Mouse (Mus musculus) forebrain, embryonic 10.5 days (tissue): ENCODE data around the gene Cdc34. TPM values are rescaled to one million over a fixed set of nuclear protein-coding genes. Genes with fewer than 3 reads are reported as not detected.

Source experiments
- DNase-seq: peaks from one replicate; pipeline ENCODE4 v3.0.0-alpha.2; 2017; ENCODE audit warnings: low spot score; ENCODE audit errors: extremely low spot score
- H3K27ac ChIP-seq: fragments of 300-500 bp; sonication (generic); 2 replicates; pipeline ENCODE4 v1.5.1; 2016; ENCODE audit warnings: mild to moderate bottlenecking
- H3K27me3 ChIP-seq: fragments of 300-500 bp; sonication (generic); 2 replicates; pipeline ENCODE4 v1.6.1; 2016; ENCODE audit warnings: mild to moderate bottlenecking; ENCODE audit not compliant: poor library complexity, severe bottlenecking
- H3K36me3 ChIP-seq: fragments of 300-500 bp; sonication (generic); replicated peaks from 2 replicates; pipeline ENCODE4 v1.6.1; 2016; ENCODE audit warnings: mild to moderate bottlenecking, moderate library complexity
- H3K4me1 ChIP-seq: fragments of 300-500 bp; sonication (generic); 2 replicates; pipeline ENCODE4 v1.6.1; 2016
- H3K4me3 ChIP-seq: fragments of 300-500 bp; sonication (generic); 2 replicates; pipeline ENCODE4 v1.5.1; 2016; ENCODE audit warnings: mild to moderate bottlenecking, moderate library complexity
- H3K9me3 ChIP-seq: fragments of 300-500 bp; sonication (generic); 2 replicates; pipeline ENCODE4 v1.6.1; 2016; ENCODE audit warnings: mild to moderate bottlenecking, moderate library complexity
- WGBS: fragments of 180-500 bp; shearing (Covaris S2); methylation state at CpG from one replicate; pipeline ENCODE4 v1.1.7; 2016; 5-methylcytosine and 5-hydroxymethylcytosine counted together
- polyA plus RNA-seq: library from polyadenylated mRNA; unstranded; fragments of >200 nt; fragmentation: Nextera tagmentation; extraction: Ambion mirVana; gene quantifications from 2 replicates; pipeline ENCODE4 v1.2.1, GENCODE M21; 2016

Gene Cdc34
- polyA plus RNA-seq, 1 experiment from 2014 or later: 264 TPM

DNA sequence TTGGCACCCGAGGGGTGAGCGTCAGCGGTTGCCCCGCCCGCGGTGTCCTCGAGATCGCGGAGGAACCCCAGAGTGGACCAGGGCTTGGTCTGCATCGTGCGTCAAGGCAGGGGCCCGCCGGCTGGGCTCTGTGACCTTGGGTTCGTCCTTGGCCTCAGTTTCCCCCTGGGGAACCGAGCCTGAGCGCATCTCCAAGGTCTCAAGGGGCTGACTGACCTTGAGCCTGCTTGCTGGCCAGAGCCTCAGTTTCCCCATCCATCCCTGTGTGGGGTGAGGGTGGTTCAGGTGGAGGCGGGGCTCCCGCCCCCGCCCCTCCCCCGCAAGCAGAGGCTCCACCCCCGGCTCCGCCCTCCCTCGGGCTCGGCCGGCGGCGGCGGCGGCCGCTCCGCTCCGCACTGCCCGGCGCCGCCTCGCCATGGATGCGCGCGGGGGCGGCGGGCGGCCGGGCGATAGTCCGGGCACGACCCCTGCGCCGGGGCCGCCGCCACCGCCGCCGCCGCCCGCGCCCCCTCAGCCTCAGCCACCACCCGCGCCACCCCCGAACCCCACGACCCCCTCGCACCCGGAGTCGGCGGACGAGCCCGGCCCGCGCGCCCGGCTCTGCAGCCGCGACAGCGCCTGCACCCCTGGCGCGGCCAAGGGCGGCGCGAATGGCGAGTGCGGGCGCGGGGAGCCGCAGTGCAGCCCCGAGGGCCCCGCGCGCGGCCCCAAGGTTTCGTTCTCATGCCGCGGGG lies 34.4 kb downstream of the Cdc34 start, which contains the start of gene Hcn2:
TSS of gene Hcn2 (plus strand) at position 381 of the 734 bp plus-strand sequence.
- Histone ChIP-seq H3K9me3 (no peaks in the 10 kb centered on the region), H3K36me3 (peaks cover 12% of the 10 kb centered on the region), H3K4me1 (peaks cover 18% of the 10 kb centered on the region), H3K4me3 (peak within 1 kb of the TSS; percentile 71), H3K27me3 (peaks cover 70% of the 10 kb centered on the region), H3K27ac (peak within 1 kb of the TSS; percentile 9; the same call in 1 of the 2 replicates)
- no peak for DNase-seq
- WGBS: 1% methylated on average over 86 of the region's 91 CpGs

- H3K36me3 ChIP-seq: peaks cover 6% of the 10 kb centered on the region
- H3K4me1 ChIP-seq: peaks cover 19% of the 10 kb centered on the region
- no peak for DNase-seq
- H3K4me3 ChIP-seq: peak overlapping the region; percentile 71
- H3K27ac ChIP-seq: peak overlapping the region; percentile 9; the same call in 1 of the 2 replicates
- WGBS: under 1% methylated on average over 44 of the region's 44 CpGs
- no peaks in the 10 kb centered on the region for H3K9me3 ChIP-seq
- H3K27me3 ChIP-seq: peaks cover 70% of the 10 kb centered on the region
Measured at GRCm38 (mm10) chr10:79716988-79717355, 35.0 kb downstream of the Cdc34 start.

DNA sequence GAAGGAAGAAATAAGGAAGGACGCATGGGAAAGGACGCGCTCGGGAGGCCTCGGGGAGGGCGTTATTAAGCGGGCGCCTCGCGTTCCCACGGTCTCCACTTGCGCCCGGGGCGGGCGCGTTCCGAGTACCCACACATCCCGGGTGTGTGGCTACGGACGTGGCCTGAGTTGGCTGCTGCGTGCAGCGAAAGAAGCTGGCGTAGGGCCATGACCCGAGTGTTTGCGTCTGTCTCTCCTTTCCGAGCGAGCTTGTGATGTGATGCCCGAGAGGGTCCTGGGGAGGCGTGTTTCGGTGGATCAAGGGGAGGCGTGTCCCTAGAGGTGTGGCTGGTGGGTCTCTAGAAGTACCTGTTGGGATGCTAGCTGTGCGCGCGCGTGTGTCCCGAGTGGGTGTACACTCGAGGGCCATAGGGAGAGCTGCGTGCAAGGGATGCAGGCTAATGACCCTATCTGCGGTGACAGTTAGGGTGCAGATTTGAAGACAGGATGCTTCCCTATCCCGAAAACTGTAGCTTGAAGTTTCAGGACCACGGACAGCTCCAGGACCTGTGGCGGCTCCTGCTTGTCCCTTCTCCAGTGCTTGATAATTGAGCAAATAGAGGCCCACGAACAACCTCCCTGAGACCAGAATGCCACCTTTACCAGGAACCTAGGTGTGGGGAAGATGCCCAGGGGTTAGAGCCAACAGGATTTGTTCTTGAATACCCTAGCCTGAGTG lies 35.8 kb downstream of the Cdc34 start:
- Histone ChIP-seq H3K4me1 (peaks cover 27% of the 10 kb centered on the region), H3K27me3 (peaks cover 70% of the 10 kb centered on the region), H3K27ac (no peak overlapping the region), H3K4me3 (peak overlapping the region; percentile 71), H3K9me3 (no peaks in the 10 kb centered on the region), H3K36me3 (no peaks in the 10 kb centered on the region)
- 4% methylated on average over 43 of the region's 43 CpGs for WGBS
- DNase-seq: peak; percentile 80

DNA sequence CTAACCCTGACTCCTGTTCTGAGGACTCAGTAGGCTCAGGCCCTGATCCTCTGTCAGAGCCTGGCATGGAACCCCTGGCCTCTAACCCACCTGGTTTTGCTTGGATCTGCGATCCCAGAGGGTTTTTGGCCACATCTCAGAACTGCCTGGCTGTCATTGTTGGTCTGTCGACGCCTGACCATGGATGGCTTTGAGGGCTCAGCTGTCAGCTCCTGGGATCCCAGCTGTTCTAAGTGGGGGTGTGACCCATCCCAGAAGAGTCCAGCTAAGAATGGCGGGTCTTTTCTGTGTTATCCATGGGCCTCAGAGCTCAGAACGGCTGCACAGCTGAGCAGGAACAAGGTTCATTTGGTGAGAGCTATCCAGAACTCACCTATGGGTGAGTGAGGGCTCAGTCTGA lies 39.1 kb downstream of the Cdc34 start:
- no peak overlapping the region for H3K27ac ChIP-seq

DNA sequence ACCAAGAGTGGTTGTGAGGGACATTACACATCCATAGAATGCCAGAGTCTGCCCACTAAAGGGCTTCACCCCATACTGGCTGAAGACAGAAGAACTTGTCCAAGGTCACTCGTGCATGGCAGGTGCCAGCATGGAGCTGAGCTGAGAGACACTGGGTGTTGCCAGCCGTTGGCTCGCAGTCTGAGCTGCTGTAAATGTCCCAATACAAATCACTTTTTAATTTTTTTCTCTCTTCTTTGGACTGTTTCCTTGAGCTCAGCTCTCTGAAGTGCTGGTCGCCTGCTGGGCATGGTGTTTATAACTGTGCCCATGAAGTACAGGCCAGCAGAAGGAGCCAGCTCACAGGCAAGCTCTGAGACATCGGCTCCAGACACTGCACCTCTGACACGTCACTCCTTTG lies 41.1 kb downstream of the Cdc34 start:
- Histone ChIP-seq H3K9me3 (no peaks in the 10 kb centered on the region; the same call in 1 of the 2 replicates), H3K27ac (no peak overlapping the region), H3K27me3 (peaks cover 27% of the 10 kb centered on the region), H3K4me1 (peaks cover 15% of the 10 kb centered on the region), H3K36me3 (no peaks in the 10 kb centered on the region), H3K4me3 (no peak overlapping the region)
- 69% methylated on average over 6 of the region's 6 CpGs for WGBS
- DNase-seq: no peak

More for the DNA sequence above, 39.1 kb downstream of the Cdc34 start:
- no peak for DNase-seq
- H3K9me3 ChIP-seq: no peaks in the 10 kb centered on the region
- H3K4me3 ChIP-seq: no peak overlapping the region
- H3K27me3 ChIP-seq: peaks cover 46% of the 10 kb centered on the region
- H3K4me1 ChIP-seq: peaks cover 31% of the 10 kb centered on the region
- H3K36me3 ChIP-seq: no peaks in the 10 kb centered on the region
- 67% methylated on average over 5 of the region's 5 CpGs for WGBS

- no peaks in the 10 kb centered on the region for H3K36me3 ChIP-seq
- peaks cover 19% of the 10 kb centered on the region for H3K4me1 ChIP-seq
- H3K27ac ChIP-seq: no peak overlapping the region
- H3K4me3 ChIP-seq: no peak overlapping the region
- DNase-seq: no peak
- H3K9me3 ChIP-seq: no peaks in the 10 kb centered on the region; the same call in 1 of the 2 replicates
- 85% methylated on average over 7 of the region's 7 CpGs for WGBS
- peaks cover 20% of the 10 kb centered on the region for H3K27me3 ChIP-seq
Measured at GRCm38 (mm10) chr10:79723692-79724091, 41.7 kb downstream of the Cdc34 start.

- DNase-seq: peak; percentile 52
- Histone ChIP-seq H3K27ac (no peak overlapping the region), H3K4me1 (peaks cover 20% of the 10 kb centered on the region), H3K27me3 (no peaks in the 10 kb centered on the region), H3K36me3 (no peaks in the 10 kb centered on the region), H3K4me3 (no peak overlapping the region), H3K9me3 (no peaks in the 10 kb centered on the region; the same call in 1 of the 2 replicates)
- 37% methylated on average over 11 of the region's 11 CpGs for WGBS
Measured at GRCm38 (mm10) chr10:79726090-79726489, 44.1 kb downstream of the Cdc34 start.

- H3K27ac ChIP-seq: no peak overlapping the region; the same call in 1 of the 2 replicates
- 81% methylated on average over 28 of the region's 28 CpGs for WGBS
Measured at GRCm38 (mm10) chr10:79728323-79729249, 46.6 kb downstream of the Cdc34 start.

GRCm38 (mm10) chr10:79729357-79729965 lies 47.5 kb downstream of the Cdc34 start:
- Histone ChIP-seq H3K4me1 (peaks cover 8% of the 10 kb centered on the region; the same call in 1 of the 2 replicates), H3K27me3 (peaks cover 6% of the 10 kb centered on the region), H3K36me3 (peaks cover 25% of the 10 kb centered on the region), H3K27ac (no peak overlapping the region), H3K4me3 (no peak overlapping the region), H3K9me3 (no peaks in the 10 kb centered on the region; the same call in 1 of the 2 replicates)
- no peak for DNase-seq
- whole genome bisulfite sequencing: 87% methylated on average over 13 of the region's 13 CpGs

More at GRCm38 (mm10) chr10:79728323-79729249, 46.6 kb downstream of the Cdc34 start:
- Histone ChIP-seq H3K4me1 (peaks cover 8% of the 10 kb centered on the region; the same call in 1 of the 2 replicates), H3K9me3 (no peaks in the 10 kb centered on the region; the same call in 1 of the 2 replicates), H3K36me3 (peaks cover 16% of the 10 kb centered on the region), H3K27me3 (no peaks in the 10 kb centered on the region), H3K4me3 (no peak overlapping the region)
- DNase-seq: no peak

GRCm38 (mm10) chr10:79732500-79732899 lies 50.5 kb downstream of the Cdc34 start:
- H3K36me3 ChIP-seq: peaks cover 55% of the 10 kb centered on the region
- no peak overlapping the region for H3K27ac ChIP-seq
- 97% methylated on average over 1 of the region's 1 CpGs for WGBS
- no peak for DNase-seq
- peaks cover 16% of the 10 kb centered on the region for H3K4me1 ChIP-seq
- peaks cover 35% of the 10 kb centered on the region for H3K27me3 ChIP-seq
- H3K9me3 ChIP-seq: peaks cover 13% of the 10 kb centered on the region; the same call in 1 of the 2 replicates
- H3K4me3 ChIP-seq: no peak overlapping the region

DNA sequence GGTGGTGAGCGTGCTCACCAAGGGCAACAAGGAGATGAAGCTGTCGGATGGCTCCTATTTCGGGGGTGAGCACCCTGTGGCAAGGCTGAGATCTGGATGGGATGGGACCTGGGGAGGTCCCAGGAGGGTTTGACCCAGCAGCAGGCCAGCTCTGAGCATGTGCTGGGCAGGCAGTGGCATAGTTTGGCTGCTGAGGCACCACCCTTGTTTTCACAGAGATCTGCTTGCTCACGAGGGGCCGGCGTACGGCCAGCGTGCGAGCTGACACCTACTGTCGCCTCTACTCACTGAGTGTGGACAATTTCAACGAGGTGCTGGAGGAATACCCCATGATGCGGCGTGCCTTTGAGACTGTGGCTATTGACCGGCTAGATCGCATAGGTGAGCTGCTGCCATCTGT lies 51.9 kb downstream of the Cdc34 start:
- peaks cover 35% of the 10 kb centered on the region for H3K27me3 ChIP-seq
- H3K27ac ChIP-seq: no peak overlapping the region
- H3K9me3 ChIP-seq: peaks cover 23% of the 10 kb centered on the region
- WGBS: 95% methylated on average over 15 of the region's 15 CpGs
- no peak for DNase-seq
- peaks cover 11% of the 10 kb centered on the region for H3K4me1 ChIP-seq
- peaks cover 69% of the 10 kb centered on the region for H3K36me3 ChIP-seq
- no peak overlapping the region for H3K4me3 ChIP-seq

DNA sequence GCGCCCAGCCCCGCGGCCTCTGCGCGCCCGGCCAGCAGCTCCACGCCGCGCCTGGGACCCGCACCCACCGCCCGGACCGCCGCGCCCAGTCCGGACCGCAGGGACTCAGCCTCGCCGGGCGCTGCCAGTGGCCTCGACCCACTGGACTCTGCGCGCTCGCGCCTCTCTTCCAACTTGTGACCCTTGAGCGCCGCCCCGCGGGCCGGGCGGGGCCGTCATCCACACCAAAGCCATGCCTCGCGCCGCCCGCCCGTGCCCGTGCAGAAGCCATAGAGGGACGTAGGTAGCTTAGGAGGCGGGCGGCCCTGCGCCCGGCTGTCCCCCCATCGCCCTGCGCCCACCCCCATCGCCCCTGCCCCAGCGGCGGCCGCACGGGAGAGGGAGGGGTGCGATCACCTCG lies 53.4 kb downstream of the Cdc34 start:
- Histone ChIP-seq H3K27me3 (peaks cover 35% of the 10 kb centered on the region), H3K9me3 (peaks cover 38% of the 10 kb centered on the region), H3K4me1 (peaks cover 11% of the 10 kb centered on the region), H3K27ac (0 out of 2 replicates have a peak overlapping the region, but pooled peaks have one; percentile 3), H3K36me3 (peaks cover 84% of the 10 kb centered on the region), H3K4me3 (peak overlapping the region; percentile 29)
- 32% methylated on average over 48 of the region's 52 CpGs for WGBS
- DNase-seq: no peak
